Mouse (Mus musculus): ENCODE results near the gene Apol7c. TPM values are rescaled to one million over a fixed set of nuclear protein-coding genes. Genes with fewer than 3 reads are reported as not detected.
"Not testable (repeated sequence)": the region's sequence is repeated elsewhere in the genome, so short reads cannot be mapped to it uniquely, and the experiment has no call there.

Gene Apol7c
- polyA plus RNA-seq (2016; fragmentation: Nextera tagmentation; extraction: Ambion mirVana) = not detected in 2 replicates

DNA sequence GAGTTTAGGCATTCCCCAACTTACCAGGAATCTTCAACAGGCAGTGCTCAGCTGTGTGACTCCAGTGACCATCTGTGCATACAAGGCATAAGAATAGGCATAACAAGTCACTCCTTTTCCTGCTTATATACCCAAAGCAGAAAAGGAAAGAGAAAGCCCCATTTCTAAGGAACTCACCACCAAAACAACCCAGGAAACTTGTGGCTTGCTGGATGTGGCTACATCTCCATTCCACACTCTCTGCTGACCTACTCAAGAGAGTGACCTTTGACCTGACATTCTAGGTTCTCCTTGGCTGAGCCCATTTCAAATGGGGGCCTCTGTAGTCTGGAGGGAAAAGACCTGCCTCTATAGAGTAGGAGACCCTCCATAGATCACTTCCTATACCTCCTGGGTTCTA lies at the start of gene Apol7c:
Gene Apol7c (minus strand): TSS at position 101 of the 400 bp plus-strand sequence.
- Histone ChIP-seq H3K4me3 (no peak within 1 kb of the TSS), H3K27ac (no peak within 1 kb of the TSS)

DNA sequence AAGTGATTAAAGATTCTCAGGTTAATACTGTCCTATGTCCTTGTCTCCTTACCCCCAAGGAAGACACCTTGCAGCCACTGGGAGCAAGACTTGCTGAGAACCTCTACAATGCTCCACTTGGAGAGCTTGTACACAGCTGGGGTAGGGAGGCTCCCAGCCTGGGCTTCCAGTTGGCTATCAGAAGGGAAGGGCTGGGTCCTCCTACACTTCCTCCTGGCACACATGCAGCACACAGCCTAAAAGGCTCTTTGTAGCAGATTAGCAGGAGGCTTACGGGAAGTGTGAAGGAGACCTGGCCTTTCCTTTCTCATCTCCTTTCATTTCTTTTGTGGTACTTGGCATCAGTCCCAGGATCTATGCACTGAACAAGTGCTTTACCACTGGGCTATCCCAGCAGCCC lies 48.6 kb upstream of the Apol7c start:
- Histone ChIP-seq H3K9ac (no peak overlapping the region), H3K36me3 (no peaks in the 10 kb centered on the region), H3K27me3 (no peaks in the 10 kb centered on the region), H3K4me1 (no peaks in the 10 kb centered on the region), H3K9me3 (peaks cover 9% of the 10 kb centered on the region), H3K4me2 (replicated peaks) (no peak overlapping the region), H3K27ac (no peak overlapping the region), H3K4me3 (no peak overlapping the region)
- ATAC-seq (ENCODE audit: insufficient number of reproducible peaks, insufficient read depth, low FRiP score, low TSS enrichment) = no peak
- WGBS = 58% methylated on average over 1 of the region's 1 CpGs

More for the DNA sequence above, at the start of gene Apol7c:
- no peaks in the 10 kb centered on the region for H3K9me3 ChIP-seq
- no peaks in the 10 kb centered on the region for H3K27me3 ChIP-seq
- H3K9ac ChIP-seq = no peak within 1 kb of the TSS
- no peaks in the 10 kb centered on the region for H3K36me3 ChIP-seq
- ATAC-seq (ENCODE audit: insufficient number of reproducible peaks, insufficient read depth, low FRiP score, low TSS enrichment) = no peak
- no peak within 1 kb of the TSS for H3K4me2 ChIP-seq (replicated peaks)
- no peaks in the 10 kb centered on the region for H3K4me1 ChIP-seq

- Histone ChIP-seq H3K27me3 (no peaks in the 10 kb centered on the region), H3K4me1 (no peaks in the 10 kb centered on the region), H3K4me3 (no peak overlapping the region), H3K36me3 (no peaks in the 10 kb centered on the region), H3K9ac (no peak overlapping the region), H3K9me3 (peaks cover 9% of the 10 kb centered on the region), H3K4me2 (replicated peaks) (no peak overlapping the region), H3K27ac (no peak overlapping the region)
- 84% methylated on average over 4 of the region's 4 CpGs for WGBS
- no peak for ATAC-seq (ENCODE audit: insufficient number of reproducible peaks, insufficient read depth, low FRiP score, low TSS enrichment)
These were observed 46.2 kb upstream of the Apol7c start for GRCm38 (mm10) chr15:77579311-77579710.

GRCm38 (mm10) chr15:77578801-77579200 lies 45.7 kb upstream of the Apol7c start:
- Histone ChIP-seq H3K36me3 (no peaks in the 10 kb centered on the region), H3K4me2 (replicated peaks) (no peak overlapping the region), H3K9ac (no peak overlapping the region), H3K4me3 (no peak overlapping the region), H3K9me3 (peaks cover 7% of the 10 kb centered on the region), H3K27ac (no peak overlapping the region), H3K4me1 (no peaks in the 10 kb centered on the region), H3K27me3 (no peaks in the 10 kb centered on the region)
- WGBS = 93% methylated on average over 2 of the region's 2 CpGs
- ATAC-seq (ENCODE audit: insufficient number of reproducible peaks, insufficient read depth, low FRiP score, low TSS enrichment) = no peak

- no peak overlapping the region for H3K9ac ChIP-seq
- ATAC-seq (ENCODE audit: insufficient number of reproducible peaks, insufficient read depth, low FRiP score, low TSS enrichment) = no peak
- H3K9me3 ChIP-seq = no peaks in the 10 kb centered on the region
- H3K4me2 ChIP-seq (replicated peaks) = no peak overlapping the region
- H3K27ac ChIP-seq = no peak overlapping the region
- H3K36me3 ChIP-seq = no peaks in the 10 kb centered on the region
- H3K27me3 ChIP-seq = no peaks in the 10 kb centered on the region
- no peaks in the 10 kb centered on the region for H3K4me1 ChIP-seq
- H3K4me3 ChIP-seq = no peak overlapping the region
These were observed 30.1 kb upstream of the Apol7c start for GRCm38 (mm10) chr15:77563219-77563618.

DNA sequence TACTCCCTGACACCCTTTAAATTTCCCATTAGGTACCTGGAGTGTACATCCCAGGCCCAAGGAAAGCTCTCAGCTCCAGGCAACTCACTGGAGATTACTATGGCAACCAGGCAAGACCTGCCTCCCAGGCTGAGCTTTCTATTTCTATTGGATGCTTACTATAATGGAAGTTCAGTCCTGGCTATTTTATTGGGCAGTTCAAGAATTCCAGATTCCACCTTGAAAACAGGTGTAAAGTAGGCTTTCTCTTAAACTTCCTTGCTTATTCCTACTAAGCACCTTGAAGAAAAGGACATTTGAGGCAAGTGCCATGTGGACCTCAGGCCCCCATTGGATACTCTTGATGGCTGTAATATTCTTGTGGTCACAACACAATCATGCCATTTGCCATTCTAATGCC lies 28.7 kb upstream of the Apol7c start, which contains the start of gene 1700025B11Rik:
Gene 1700025B11Rik (minus strand): TSS at position 101 of the 400 bp plus-strand sequence.
- Histone ChIP-seq H3K27ac (no peak within 1 kb of the TSS), H3K36me3 (no peaks in the 10 kb centered on the region)

DNA sequence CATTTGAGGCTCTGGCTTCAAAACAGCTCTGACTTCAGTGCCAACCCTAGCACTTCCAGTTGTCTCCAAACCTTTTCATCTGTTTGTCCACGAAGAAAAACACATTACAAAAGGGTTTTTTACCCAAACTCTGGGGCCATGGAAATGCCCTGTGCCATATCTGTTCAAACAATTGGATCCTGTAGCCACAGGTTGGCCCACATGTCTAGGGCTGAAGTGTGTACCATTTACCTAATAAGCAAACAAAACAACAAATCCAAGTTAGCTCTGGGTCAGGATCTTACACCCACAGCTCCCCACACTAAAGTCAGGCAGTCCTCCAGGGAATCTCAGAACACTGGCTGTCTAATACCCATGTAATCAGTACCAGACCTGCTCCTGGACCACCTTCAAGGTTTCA lies 6.1 kb upstream of the Apol7c start:
- ATAC-seq (ENCODE audit: insufficient number of reproducible peaks, insufficient read depth, low FRiP score, low TSS enrichment); H3K27me3 ChIP-seq; H3K36me3 ChIP-seq; H3K9ac ChIP-seq; H3K9me3 ChIP-seq; H3K27ac ChIP-seq; H3K4me2 ChIP-seq (replicated peaks); H3K4me3 ChIP-seq; H3K4me1 ChIP-seq: not testable (repeated sequence)
- 44% methylated on average over 1 of the region's 1 CpGs for WGBS

More for the DNA sequence above, 28.7 kb upstream of the Apol7c start, which contains the start of gene 1700025B11Rik:
- ATAC-seq (ENCODE audit: insufficient number of reproducible peaks, insufficient read depth, low FRiP score, low TSS enrichment) = no peak
- Histone ChIP-seq H3K27me3 (no peaks in the 10 kb centered on the region), H3K4me3 (no peak within 1 kb of the TSS), H3K4me2 (replicated peaks) (no peak within 1 kb of the TSS), H3K4me1 (no peaks in the 10 kb centered on the region), H3K9me3 (no peaks in the 10 kb centered on the region), H3K9ac (no peak within 1 kb of the TSS)

- not testable (repeated sequence) for H3K9ac ChIP-seq; H3K36me3 ChIP-seq; ATAC-seq (ENCODE audit: insufficient number of reproducible peaks, insufficient read depth, low FRiP score, low TSS enrichment); H3K27ac ChIP-seq; H3K4me3 ChIP-seq; H3K27me3 ChIP-seq; H3K4me2 ChIP-seq (replicated peaks); H3K4me1 ChIP-seq; H3K9me3 ChIP-seq
- 15% methylated on average over 6 of the region's 6 CpGs for WGBS
These were observed 9.8 kb downstream of the Apol7c start for GRCm38 (mm10) chr15:77523186-77523843.

GRCm38 (mm10) chr15:77520596-77520995 lies 12.5 kb downstream of the Apol7c start:
- 61% methylated on average over 4 of the region's 4 CpGs for WGBS

GRCm38 (mm10) chr15:77507966-77508365 lies 25.1 kb downstream of the Apol7c start, which contains the start of gene Apol11a:
Gene Apol11a (plus strand): TSS chr15:77508271.
- H3K9me3 ChIP-seq; H3K4me1 ChIP-seq; H3K4me3 ChIP-seq; ATAC-seq (ENCODE audit: insufficient number of reproducible peaks, insufficient read depth, low FRiP score, low TSS enrichment); H3K27me3 ChIP-seq; H3K36me3 ChIP-seq; H3K9ac ChIP-seq; H3K4me2 ChIP-seq (replicated peaks); H3K27ac ChIP-seq: not testable (repeated sequence)

More at GRCm38 (mm10) chr15:77520596-77520995, 12.5 kb downstream of the Apol7c start:
- H3K27me3 ChIP-seq; H3K4me1 ChIP-seq; ATAC-seq (ENCODE audit: insufficient number of reproducible peaks, insufficient read depth, low FRiP score, low TSS enrichment); H3K9ac ChIP-seq; H3K27ac ChIP-seq; H3K36me3 ChIP-seq; H3K9me3 ChIP-seq; H3K4me2 ChIP-seq (replicated peaks); H3K4me3 ChIP-seq: not testable (repeated sequence)

DNA sequence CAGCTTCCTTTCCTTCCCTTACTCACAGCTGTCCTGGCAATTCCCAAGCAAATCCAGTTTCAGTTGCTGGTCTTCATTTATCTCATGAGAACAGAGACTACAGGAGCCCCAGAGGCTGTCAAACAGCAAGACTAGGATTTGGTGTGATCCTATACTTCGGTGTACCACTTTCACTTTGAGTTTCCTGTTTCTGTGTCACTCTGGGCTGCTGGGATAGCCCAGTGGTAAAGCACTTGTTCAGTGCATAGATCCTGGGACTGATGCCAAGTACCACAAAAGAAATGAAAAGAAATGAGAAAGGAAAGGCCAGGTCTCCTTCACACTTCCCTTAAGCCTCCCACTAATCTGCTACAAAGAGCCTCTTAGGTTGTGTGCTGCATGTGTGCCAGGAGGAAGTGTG lies 38.4 kb downstream of the Apol7c start:
- H3K9ac ChIP-seq; H3K4me3 ChIP-seq; H3K4me1 ChIP-seq; H3K4me2 ChIP-seq (replicated peaks); H3K27me3 ChIP-seq; H3K36me3 ChIP-seq; ATAC-seq (ENCODE audit: insufficient number of reproducible peaks, insufficient read depth, low FRiP score, low TSS enrichment); H3K9me3 ChIP-seq; H3K27ac ChIP-seq: not testable (repeated sequence)
- WGBS = 72% methylated on average over 1 of the region's 1 CpGs

- not testable (repeated sequence) for H3K27me3 ChIP-seq; H3K9ac ChIP-seq; H3K27ac ChIP-seq; H3K9me3 ChIP-seq; H3K36me3 ChIP-seq; H3K4me2 ChIP-seq (replicated peaks); ATAC-seq (ENCODE audit: insufficient number of reproducible peaks, insufficient read depth, low FRiP score, low TSS enrichment); H3K4me1 ChIP-seq; H3K4me3 ChIP-seq
- no CpG with 5 or more reads among the region's 1 CpGs for WGBS
These were observed 39.9 kb downstream of the Apol7c start for GRCm38 (mm10) chr15:77493181-77493580.
